Mouse (Mus musculus) heart, postnatal 14 days (tissue): ENCODE results near the gene Xcl1. TPM values are rescaled to one million over a fixed set of nuclear protein-coding genes. Genes with fewer than 3 reads are reported as not detected.
"Not testable (repeated sequence)": the region's sequence is repeated elsewhere in the genome, so short reads cannot be mapped to it uniquely, and the experiment has no call there.

Experiments used
- DNase-seq, 2 experiments: peaks; one replicate each; pipeline ENCODE4 v3.0.0; 2021 to 2022
- intact Hi-C: fragments of 180-260 bp; cut with DNase I; formaldehyde crosslinking; loops from one replicate; pipeline ENCODE4 v1.15.1; 2025
- long read RNA-seq, 2 experiments: library from polyadenylated mRNA; stranded (forward); transcript quantifications; one replicate each; pipeline ENCODE4 v2.0.0; 2021
- total RNA-seq, 2 experiments: library from RNA; stranded (reverse); gene quantifications; 2 replicates each; pipeline ENCODE4 v1.2.3; 2021

Gene Xcl1
- total RNA-seq = not detected
- long read RNA-seq, experiment 1, partial matches to known transcripts = 1 of 2 reads
- long read RNA-seq, experiment 1, other reads (novel, unspliced or antisense) = 0 of 2 reads
- long read RNA-seq, experiment 2 = 0 reads

- intact Hi-C loops = no loop called here
- no peak for DNase-seq
Measured at GRCm38 (mm10) chr1:164935477-164936044, at the start of gene Xcl1. Xcl1 (minus strand) TSS chr1:164935527.

GRCm38 (mm10) chr1:164984681-164985080, 49.4 kb upstream of the Xcl1 start:
- DNase-seq, intact Hi-C loops: not testable (repeated sequence)

- intact Hi-C loops = no loop called here
- DNase-seq = no peak
Measured at GRCm38 (mm10) chr1:164977351-164977750, 42.0 kb upstream of the Xcl1 start.

GRCm38 (mm10) chr1:164975729-164976128, 40.4 kb upstream of the Xcl1 start:
- intact Hi-C loops = no loop called here

GRCm38 (mm10) chr1:164975276-164975675, 39.9 kb upstream of the Xcl1 start:
- DNase-seq = no peak
- intact Hi-C loops = no loop called here

More at GRCm38 (mm10) chr1:164975729-164976128, 40.4 kb upstream of the Xcl1 start:
- DNase-seq = no peak

GRCm38 (mm10) chr1:164973790-164974189, 38.5 kb upstream of the Xcl1 start:
- no peak for DNase-seq
- intact Hi-C loops = no loop called here

- DNase-seq = no peak
- intact Hi-C loops = no loop called here
Measured at GRCm38 (mm10) chr1:164973341-164973740, 38.0 kb upstream of the Xcl1 start.

GRCm38 (mm10) chr1:164972744-164973143, 37.4 kb upstream of the Xcl1 start:
- intact Hi-C loops = no loop called here
- DNase-seq = no peak

GRCm38 (mm10) chr1:164966095-164966698, 30.9 kb upstream of the Xcl1 start:
- intact Hi-C loops = no loop called here
- DNase-seq = no peak

- DNase-seq = no peak
- intact Hi-C loops = no loop called here
Measured at GRCm38 (mm10) chr1:164960610-164961009, 25.3 kb upstream of the Xcl1 start.

- DNase-seq = no peak
- intact Hi-C loops = no loop called here
Measured at GRCm38 (mm10) chr1:164959787-164960385, 24.6 kb upstream of the Xcl1 start.

- intact Hi-C loops = no loop called here
- DNase-seq = no peak
Measured at GRCm38 (mm10) chr1:164959160-164959559, 23.8 kb upstream of the Xcl1 start.

- intact Hi-C loops = no loop called here
Measured at GRCm38 (mm10) chr1:164957974-164958373, 22.6 kb upstream of the Xcl1 start.

GRCm38 (mm10) chr1:164956725-164957399, 21.5 kb upstream of the Xcl1 start:
- DNase-seq = no peak
- intact Hi-C loops = no loop called here

More at GRCm38 (mm10) chr1:164957974-164958373, 22.6 kb upstream of the Xcl1 start:
- DNase-seq = no peak

- DNase-seq = no peak
- intact Hi-C loops = no loop called here
Measured at GRCm38 (mm10) chr1:164955452-164956196, 20.3 kb upstream of the Xcl1 start.

GRCm38 (mm10) chr1:164953574-164953973, 18.2 kb upstream of the Xcl1 start:
- DNase-seq = no peak
- intact Hi-C loops = no loop called here

- intact Hi-C loops = no loop called here
- DNase-seq = no peak
Measured at GRCm38 (mm10) chr1:164936060-164936459, 733 bp upstream of the Xcl1 start.

- intact Hi-C loops = no loop called here
- no peak for DNase-seq
Measured at GRCm38 (mm10) chr1:164933441-164934188, 1.7 kb downstream of the Xcl1 start.

- DNase-seq = no peak
- intact Hi-C loops = no loop called here
Measured at GRCm38 (mm10) chr1:164931135-164931534, 4.2 kb downstream of the Xcl1 start.

- intact Hi-C loops = no loop called here
- no peak for DNase-seq
Measured at GRCm38 (mm10) chr1:164930006-164930405, 5.3 kb downstream of the Xcl1 start.
